Mouse (Mus musculus) spleen, adult 2 months (tissue): Measurements from ENCODE around the gene Anln.

Experiments used
- CTCF ChIP-seq: fragments of 200-500 bp; IDR thresholded peaks from 2 replicates; pipeline ENCODE4 v1.5.1; 2011; ENCODE audit warnings: mild to moderate bottlenecking, inconsistent platforms; ENCODE audit not compliant: insufficient read depth, insufficient read length, insufficient replicate concordance; ENCODE audit errors: extremely low read depth
- POLR2A ChIP-seq: fragments of 200-500 bp; IDR thresholded peaks from 2 replicates; pipeline ENCODE4 v1.6.1; 2011; ENCODE audit warnings: low read depth, low read length, inconsistent platforms

GRCm38 (mm10) chr9:22366221-22366620 is 22.8 kb downstream of the Anln start:
- no peak for TF ChIP-seq CTCF
- no peak for TF ChIP-seq POLR2A
